Comparison of ENCODE assay signal across 8 mouse cellular contexts in the genomic region with DNA sequence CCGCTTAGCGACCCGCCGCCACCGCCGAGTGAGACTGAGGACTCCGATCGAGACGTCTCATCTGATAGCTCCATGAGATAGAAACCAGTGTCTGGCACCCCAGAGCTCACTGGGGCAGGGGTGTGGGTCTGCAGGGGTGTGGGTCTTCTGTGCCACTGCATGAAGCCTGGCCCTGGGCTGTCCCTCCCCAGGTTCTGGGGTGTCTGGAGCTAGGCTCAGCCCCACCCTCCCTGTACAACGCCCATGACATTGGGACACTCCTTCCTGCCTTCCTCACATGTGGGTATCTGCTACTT. TPM values are rescaled to one million over a fixed set of nuclear protein-coding genes. Genes with fewer than 3 reads are reported as not detected.
DNase-seq lines count a peak whose midpoint lies in the region; ATAC-seq and TF ChIP-seq lines count a peak whose summit lies in the region.
"Had no signal": no experiment of that assay in that cellular context is flagged by ENCODE, and none has a peak within 500 bp of the region (broad histone marks: within the 10 kb centered on the region; RNA-seq: fewer than 3 reads in every experiment).

No protein-coding gene starts in this region.

- no peak for TF ChIP-seq POLR2A in limb, embryonic 14.5 days (IDR thresholded peaks at IDR 0.05; ENCODE audit: borderline replicate concordance, extremely low read depth, insufficient read depth, insufficient read length)

- no peaks in the 10 kb centered on the region for H3K9me3 ChIP-seq in kidney, embryonic 14.5 days (ENCODE audit: control insufficient read depth, low read length)
- no peaks in the 10 kb centered on the region for H3K9me3 ChIP-seq in ES-E14 (ENCODE audit: control insufficient read depth, insufficient read depth, low read depth, low read length)
- H3K9me3 ChIP-seq in embryonic facial prominence, embryonic 13.5 days, result no peaks in the 10 kb centered on the region
- H3K9me3 ChIP-seq in limb, embryonic 14.5 days (ENCODE audit: control insufficient read depth, low read length), result no peaks in the 10 kb centered on the region
- H3K9me3 ChIP-seq: neural tube, embryonic 13.5 days had no signal

- ATAC-seq in kidney, embryonic 14.5 days (ENCODE audit: low FRiP score, low TSS enrichment), result no peak
- no peak for ATAC-seq in embryonic facial prominence, embryonic 13.5 days (ENCODE audit: insufficient number of reproducible peaks, insufficient read depth, low FRiP score, low TSS enrichment, low read depth)
- no peak for ATAC-seq in limb, embryonic 14.5 days (ENCODE audit: low FRiP score, low read depth)

- no peak for DNase-seq in kidney, adult 8-10 months
- no peak for DNase-seq in ES-E14 (ENCODE audit: low read depth, low spot score)
- DNase-seq in limb, embryonic 14.5 days (ENCODE audit: low spot score), result no peak
- DNase-seq in cerebellum, postnatal 36 days, result no peak
- DNase-seq in left cerebral cortex, postnatal 14 days (ENCODE audit: low spot score in 2 of 2), result no peak

- no peak overlapping the region for H3K4me3 ChIP-seq in kidney, embryonic 14.5 days (ENCODE audit: low read length)
- peak overlapping the region in 1 of 2 experiments; percentile 6; a peak in 2 of 4 replicates for H3K4me3 ChIP-seq in ES-E14 (ENCODE audit: insufficient read depth in 1 of 2, low read depth in 1 of 2, low read length in 2 of 2, poor library complexity in 1 of 2, severe bottlenecking in 1 of 2)
- no peak overlapping the region for H3K4me3 ChIP-seq in embryonic facial prominence, embryonic 13.5 days
- H3K4me3 ChIP-seq in limb, embryonic 14.5 days (replicated peaks; ENCODE audit: low read length), result no peak overlapping the region
- H3K4me3 ChIP-seq: neural tube, embryonic 13.5 days had no signal

- WGBS in kidney, embryonic 14.5 days, result 62% methylated on average over 10 of the region's 10 CpGs
- 59% methylated on average over 10 of the region's 10 CpGs for WGBS in embryonic facial prominence, embryonic 13.5 days
- WGBS in limb, embryonic 14.5 days, result 52% methylated on average over 10 of the region's 10 CpGs

- peaks cover 16% of the 10 kb centered on the region; the same call in 1 of the 2 replicates for H3K4me1 ChIP-seq in kidney, embryonic 14.5 days (ENCODE audit: control insufficient read depth, insufficient read depth, low read length)
- peaks cover 0 to 11% of the 10 kb centered on the region in 2 experiments; a peak in 2 of 4 replicates for H3K4me1 ChIP-seq in ES-E14 (ENCODE audit: control insufficient read depth in 2 of 2, insufficient read depth in 2 of 2, low read length in 2 of 2, poor library complexity in 1 of 2)
- peaks cover 31% of the 10 kb centered on the region for H3K4me1 ChIP-seq in embryonic facial prominence, embryonic 13.5 days
- peaks cover 11% of the 10 kb centered on the region for H3K4me1 ChIP-seq in limb, embryonic 14.5 days (ENCODE audit: control insufficient read depth, insufficient read depth, low read length)

- peak overlapping the region; percentile 14; the same call in 1 of the 2 replicates for H3K27ac ChIP-seq in kidney, embryonic 14.5 days (ENCODE audit: low read depth, low read length)
- peak overlapping the region; percentile 87 for H3K27ac ChIP-seq in ES-E14 (ENCODE audit: insufficient read depth, low read depth, low read length, poor library complexity, severe bottlenecking)
- H3K27ac ChIP-seq in embryonic facial prominence, embryonic 13.5 days, result peak overlapping the region; percentile 69; the same call in 1 of the 2 replicates
- H3K27ac ChIP-seq in limb, embryonic 14.5 days (replicated peaks; ENCODE audit: low read depth, low read length), result peak overlapping the region; percentile 11; the same call in 1 of the 2 replicates

- peaks cover 52% of the 10 kb centered on the region for H3K36me3 ChIP-seq in kidney, embryonic 14.5 days (ENCODE audit: control insufficient read depth, insufficient read depth, low read length)
- peaks cover 35% of the 10 kb centered on the region for H3K36me3 ChIP-seq in ES-E14 (ENCODE audit: control insufficient read depth, insufficient read depth, low read length, poor library complexity, severe bottlenecking)
- peaks cover 65% of the 10 kb centered on the region for H3K36me3 ChIP-seq in embryonic facial prominence, embryonic 13.5 days
- H3K36me3 ChIP-seq in limb, embryonic 14.5 days (ENCODE audit: control insufficient read depth, insufficient read depth, low read length), result peaks cover 80% of the 10 kb centered on the region

- no peak overlapping the region for H3K9ac ChIP-seq in kidney, embryonic 14.5 days (ENCODE audit: low read depth, low read length)
- H3K9ac ChIP-seq in ES-E14 (ENCODE audit: insufficient read depth, low read depth, low read length, poor library complexity, severe bottlenecking), result peak overlapping the region; percentile 50
- 0 out of 2 replicates have a peak overlapping the region, but pooled peaks have one; percentile 12 for H3K9ac ChIP-seq in embryonic facial prominence, embryonic 13.5 days
- H3K9ac ChIP-seq in limb, embryonic 14.5 days (ENCODE audit: low read depth, low read length, severe bottlenecking), result no peak overlapping the region
- H3K9ac ChIP-seq: neural tube, embryonic 13.5 days had no signal

- no peak overlapping the region for H3K4me2 ChIP-seq in kidney, embryonic 14.5 days (replicated peaks; ENCODE audit: low read depth, low read length)
- no peak overlapping the region for H3K4me2 ChIP-seq in embryonic facial prominence, embryonic 13.5 days
- H3K4me2 ChIP-seq in limb, embryonic 14.5 days (replicated peaks; ENCODE audit: low read depth, low read length, severe bottlenecking), result no peak overlapping the region
- H3K4me2 ChIP-seq: neural tube, embryonic 13.5 days had no signal

- intact Hi-C loops in left cerebral cortex, postnatal 14 days (cut with DNase I), result no loop called here

- no peaks in the 10 kb centered on the region for H3K27me3 ChIP-seq in kidney, embryonic 14.5 days (ENCODE audit: control insufficient read depth, insufficient read depth, low read length)
- no peaks in the 10 kb centered on the region for H3K27me3 ChIP-seq in embryonic facial prominence, embryonic 13.5 days
- no peaks in the 10 kb centered on the region for H3K27me3 ChIP-seq in limb, embryonic 14.5 days (ENCODE audit: control insufficient read depth, insufficient read depth, low read length)
- H3K27me3 ChIP-seq: neural tube, embryonic 13.5 days had no signal

- in situ Hi-C loops in ES-E14 (cut with MboI; ENCODE audit: low sequenced_read_pairs in 2 of 2, unreplicated experiment in 2 of 2), result no loop called here

TF ChIP-seq in ES-E14, 5 proteins besides CTCF, POLR2A, EP300 and RAD21:
- no peak for TF ChIP-seq CHD2 (IDR thresholded peaks at IDR 0.05; ENCODE audit: low read depth, low read length)
- no peak for TF ChIP-seq ZNF384 (IDR thresholded peaks at IDR 0.05; ENCODE audit: low read depth, low read length)
- TF ChIP-seq MAFK (IDR thresholded peaks at IDR 0.05; ENCODE audit: insufficient read depth, low read depth, low read length), result no peak
- TF ChIP-seq ZC3H11A (IDR thresholded peaks at IDR 0.05; ENCODE audit: borderline replicate concordance, low read depth, low read length), result no peak
- no peak for TF ChIP-seq HCFC1 (IDR thresholded peaks at IDR 0.05; ENCODE audit: borderline replicate concordance, insufficient read depth, low read length)
TF ChIP-seq in ES-E14: peak in this region for 0.

RNA-seq across cellular contexts. Expression of a gene that starts 5.8 kb away (rescaled TPM):
- polyA plus RNA-seq in kidney, embryonic 14.5 days (2014; fragmentation: Nextera tagmentation; extraction: Ambion mirVana), result 2,196 and 2,293 TPM in 2 replicates
- 2,407 and 2,462 TPM in 2 replicates for total RNA-seq in ES-E14 (2012; rRNA removed)
- polyA plus RNA-seq in embryonic facial prominence, embryonic 13.5 days (2015; fragmentation: Nextera tagmentation; extraction: Ambion mirVana), result 1,482 and 1,867 TPM in 2 replicates
- polyA plus RNA-seq in limb, embryonic 14.5 days (2012; rRNA removed), result 3,758 and 4,454 TPM in 2 replicates
- polyA plus RNA-seq in limb, embryonic 14.5 days (2014; fragmentation: Nextera tagmentation; extraction: Ambion mirVana), result 1,656 and 1,691 TPM in 2 replicates
- 1,000 to 10,000 TPM; 2,273 to 2,303 TPM for total RNA-seq in left cerebral cortex, postnatal 14 days (2021)

RNA-seq across cellular contexts. Expression of a gene that starts 15.5 kb away (rescaled TPM):
- polyA plus RNA-seq in kidney, embryonic 14.5 days (2014; fragmentation: Nextera tagmentation; extraction: Ambion mirVana), result 7.0 and 7.4 TPM in 2 replicates
- 15.1 and 16.5 TPM in 2 replicates for total RNA-seq in ES-E14 (2012; rRNA removed)
- polyA plus RNA-seq in embryonic facial prominence, embryonic 13.5 days (2015; fragmentation: Nextera tagmentation; extraction: Ambion mirVana), result 15.5 and 17.6 TPM in 2 replicates
- 64.7 and 78.6 TPM in 2 replicates for polyA plus RNA-seq in limb, embryonic 14.5 days (2012; rRNA removed)
- 25.9 and 34.1 TPM in 2 replicates for polyA plus RNA-seq in limb, embryonic 14.5 days (2014; fragmentation: Nextera tagmentation; extraction: Ambion mirVana)
- 10 to 100 TPM; 51.9 to 57.4 TPM for total RNA-seq in left cerebral cortex, postnatal 14 days (2021)

RNA-seq across cellular contexts. Expression of a gene that starts 28.8 kb away (rescaled TPM):
- 58.2 and 67.2 TPM in 2 replicates for polyA plus RNA-seq in kidney, embryonic 14.5 days (2014; fragmentation: Nextera tagmentation; extraction: Ambion mirVana)
- total RNA-seq in ES-E14 (2012; rRNA removed), result 159 and 174 TPM in 2 replicates
- polyA plus RNA-seq in embryonic facial prominence, embryonic 13.5 days (2015; fragmentation: Nextera tagmentation; extraction: Ambion mirVana), result 62.5 and 69.3 TPM in 2 replicates
- 43.7 and 48.5 TPM in 2 replicates for polyA plus RNA-seq in limb, embryonic 14.5 days (2012; rRNA removed)
- polyA plus RNA-seq in limb, embryonic 14.5 days (2014; fragmentation: Nextera tagmentation; extraction: Ambion mirVana), result 54.2 TPM in 2 replicates
- 10 to 100 TPM; 28.8 to 32.3 TPM for total RNA-seq in left cerebral cortex, postnatal 14 days (2021)

RNA-seq across cellular contexts. Expression of a gene that starts 31.0 kb away (rescaled TPM):
- polyA plus RNA-seq in kidney, embryonic 14.5 days (2014; fragmentation: Nextera tagmentation; extraction: Ambion mirVana), result 99.6 and 150 TPM in 2 replicates
- 159 and 187 TPM in 2 replicates for total RNA-seq in ES-E14 (2012; rRNA removed)
- polyA plus RNA-seq in embryonic facial prominence, embryonic 13.5 days (2015; fragmentation: Nextera tagmentation; extraction: Ambion mirVana), result 150 and 163 TPM in 2 replicates
- polyA plus RNA-seq in limb, embryonic 14.5 days (2012; rRNA removed), result 250 and 270 TPM in 2 replicates
- polyA plus RNA-seq in limb, embryonic 14.5 days (2014; fragmentation: Nextera tagmentation; extraction: Ambion mirVana), result 82.9 and 96.9 TPM in 2 replicates
- total RNA-seq in left cerebral cortex, postnatal 14 days (2021), result 10 to 100 TPM; 23.5 to 29.6 TPM

RNA-seq across cellular contexts. Expression of a gene that starts 31.1 kb away (rescaled TPM):
- 203 and 238 TPM in 2 replicates for polyA plus RNA-seq in kidney, embryonic 14.5 days (2014; fragmentation: Nextera tagmentation; extraction: Ambion mirVana)
- total RNA-seq in ES-E14 (2012; rRNA removed), result 155 and 184 TPM in 2 replicates
- polyA plus RNA-seq in embryonic facial prominence, embryonic 13.5 days (2015; fragmentation: Nextera tagmentation; extraction: Ambion mirVana), result 216 and 218 TPM in 2 replicates
- polyA plus RNA-seq in limb, embryonic 14.5 days (2012; rRNA removed), result 56.5 and 75.0 TPM in 2 replicates
- 189 and 199 TPM in 2 replicates for polyA plus RNA-seq in limb, embryonic 14.5 days (2014; fragmentation: Nextera tagmentation; extraction: Ambion mirVana)
- total RNA-seq in left cerebral cortex, postnatal 14 days (2021), result 10 to 100 TPM; 62.6 to 72.8 TPM

Comparison
In these comparisons a context has a peak if more than half of its experiments do, and no peak if none do; other contexts are left out.
1. H3K27ac ChIP-seq: peak in every context shown above with its lines; median percentile 87 in ES-E14; 69 in embryonic facial prominence, embryonic 13.5 days; 14 in kidney, embryonic 14.5 days; 11 in limb, embryonic 14.5 days.
2. H3K9ac ChIP-seq: peak in ES-E14 (single experiment) and embryonic facial prominence, embryonic 13.5 days (single experiment); none in kidney, embryonic 14.5 days (single experiment) and limb, embryonic 14.5 days (single experiment).